Mouse (Mus musculus) forebrain, embryonic 13.5 days (tissue): ENCODE data around the gene Primpol. TPM values are rescaled to one million over a fixed set of nuclear protein-coding genes. Genes with fewer than 3 reads are reported as not detected.

Experiments used
- ATAC-seq: fragments of 200-750 bp; cut with Nextera tagmentation; 2 replicates; pipeline ENCODE4 v1.8.0; 2017
- H3K27ac ChIP-seq: fragments of 300-500 bp; sonication (generic); 2 replicates; pipeline ENCODE4 v1.5.1; 2015; ENCODE audit warnings: inconsistent platforms, mild to moderate bottlenecking, moderate library complexity
- H3K27me3 ChIP-seq: fragments of 300-500 bp; sonication (generic); 2 replicates; pipeline ENCODE4 v1.6.1; 2015; ENCODE audit warnings: mild to moderate bottlenecking, inconsistent platforms
- H3K36me3 ChIP-seq: fragments of 300-500 bp; sonication (generic); 2 replicates; pipeline ENCODE4 v1.6.1; 2015; ENCODE audit warnings: mild to moderate bottlenecking, inconsistent platforms; ENCODE audit not compliant: poor library complexity, severe bottlenecking
- H3K4me1 ChIP-seq: fragments of 300-500 bp; sonication (generic); 2 replicates; pipeline ENCODE4 v1.6.1; 2015; ENCODE audit warnings: inconsistent platforms
- H3K4me2 ChIP-seq: fragments of 300-500 bp; sonication (generic); 2 replicates; pipeline ENCODE4 v1.6.1; 2015; ENCODE audit warnings: inconsistent platforms, mild to moderate bottlenecking, moderate library complexity
- H3K4me3 ChIP-seq: fragments of 300-500 bp; sonication (generic); 2 replicates; pipeline ENCODE4 v1.5.1; 2015; ENCODE audit warnings: mild to moderate bottlenecking, inconsistent platforms
- H3K9ac ChIP-seq: fragments of 300-500 bp; sonication (generic); 2 replicates; pipeline ENCODE4 v1.6.1; 2015; ENCODE audit warnings: mild to moderate bottlenecking, inconsistent platforms
- H3K9me3 ChIP-seq: fragments of 300-500 bp; sonication (generic); replicated peaks from 2 replicates; pipeline ENCODE4 v1.6.1; 2016; ENCODE audit warnings: inconsistent platforms
- WGBS: fragments of 180-500 bp; shearing (Covaris S2); methylation state at CpG from one replicate; pipeline ENCODE4 v1.1.7; 2015; 5-methylcytosine and 5-hydroxymethylcytosine counted together
- polyA plus RNA-seq: library from polyadenylated mRNA; unstranded; fragments of >200 nt; fragmentation: Nextera tagmentation; extraction: Ambion mirVana; gene quantifications from 2 replicates; pipeline ENCODE4 v1.2.1, GENCODE M21; 2015

Gene Primpol
- polyA plus RNA-seq = 8.3 and 10.3 TPM in 2 replicates

DNA sequence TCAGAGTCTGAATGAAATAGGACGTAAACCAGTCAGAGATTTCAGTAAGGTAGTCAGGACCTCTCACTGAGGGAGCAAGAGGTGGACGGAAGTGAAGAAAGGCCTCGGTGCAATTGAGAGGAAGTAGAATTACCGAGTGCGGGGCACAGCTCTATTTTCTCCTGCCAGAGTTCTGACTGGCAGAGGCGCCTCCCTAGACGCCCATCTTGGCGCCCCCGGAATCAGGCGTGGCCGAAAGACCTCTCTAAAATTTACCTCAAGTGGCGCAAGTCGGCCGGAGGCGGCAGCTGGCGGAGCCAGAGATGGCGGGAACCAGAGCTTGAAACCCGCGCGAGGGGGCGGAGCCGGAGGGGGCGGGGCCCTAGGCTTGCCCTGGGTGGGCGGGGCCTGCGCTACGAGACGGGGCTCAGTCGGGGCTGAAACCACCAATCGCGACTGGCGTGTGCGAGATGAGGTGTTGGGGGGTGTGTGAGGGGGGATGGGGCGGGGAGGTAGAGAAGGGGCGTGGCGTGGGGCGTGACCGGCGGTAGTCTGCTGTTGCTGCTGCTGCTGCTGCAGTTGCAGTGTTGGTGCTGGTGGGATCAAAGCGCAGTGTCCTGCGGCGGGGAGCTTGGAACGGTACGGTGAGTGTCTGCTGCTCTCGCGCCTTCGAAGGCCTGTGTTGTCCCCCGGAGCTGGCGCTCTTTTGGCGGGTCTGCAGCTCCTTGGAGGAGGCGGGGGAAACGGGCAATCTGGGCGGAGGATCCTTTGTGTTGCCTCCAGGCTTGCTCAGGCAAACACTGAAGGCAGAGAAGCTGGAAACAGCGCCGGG lies at the start of gene Primpol, which contains the start of gene Casp3:
TSS of gene Primpol (minus strand) at position 334 of the 811 bp plus-strand sequence.
TSS of gene Casp3 (plus strand) at position 413 of the 811 bp plus-strand sequence.
- no peaks in the 10 kb centered on the region for H3K9me3 ChIP-seq
- H3K4me1 ChIP-seq = peaks cover 37% of the 10 kb centered on the region
- under 1% methylated on average over 53 of the region's 54 CpGs for WGBS
- peak within 1 kb of the TSS; percentile 86 for H3K4me3 ChIP-seq
- no peaks in the 10 kb centered on the region for H3K36me3 ChIP-seq
- peak; percentile 98 for ATAC-seq
- peak within 1 kb of the TSS; percentile 92 for H3K4me2 ChIP-seq
- H3K27me3 ChIP-seq = no peaks in the 10 kb centered on the region
- peak within 1 kb of the TSS; percentile 94 for H3K27ac ChIP-seq
- peak within 1 kb of the TSS; percentile 91 for H3K9ac ChIP-seq

DNA sequence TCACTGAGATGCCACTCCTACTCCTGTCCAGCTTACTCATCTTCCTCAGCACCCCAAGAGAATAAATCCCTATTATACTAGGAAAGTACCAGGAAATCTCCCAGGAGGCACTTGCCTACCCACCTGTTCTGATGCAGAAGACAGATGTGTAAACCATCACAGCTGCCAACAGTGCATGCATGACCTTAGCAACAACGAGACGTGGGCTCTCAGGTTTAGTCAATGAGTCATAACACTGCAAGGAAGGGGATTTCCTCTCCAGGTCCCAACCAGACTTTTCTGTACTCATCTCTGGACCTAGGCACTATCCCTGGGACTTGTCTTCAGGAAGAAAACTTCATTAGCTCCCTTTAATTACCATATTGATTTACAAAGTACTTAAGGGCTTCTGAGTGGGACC lies 38.9 kb upstream of the Primpol start:
- 87% methylated on average over 2 of the region's 2 CpGs for WGBS
- ATAC-seq = no peak
- H3K27ac ChIP-seq = no peak overlapping the region
- no peak overlapping the region for H3K9ac ChIP-seq
- H3K4me1 ChIP-seq = no peaks in the 10 kb centered on the region
- H3K36me3 ChIP-seq = no peaks in the 10 kb centered on the region
- no peak overlapping the region for H3K4me3 ChIP-seq
- no peaks in the 10 kb centered on the region for H3K27me3 ChIP-seq
- H3K4me2 ChIP-seq = no peak overlapping the region
- no peaks in the 10 kb centered on the region for H3K9me3 ChIP-seq

DNA sequence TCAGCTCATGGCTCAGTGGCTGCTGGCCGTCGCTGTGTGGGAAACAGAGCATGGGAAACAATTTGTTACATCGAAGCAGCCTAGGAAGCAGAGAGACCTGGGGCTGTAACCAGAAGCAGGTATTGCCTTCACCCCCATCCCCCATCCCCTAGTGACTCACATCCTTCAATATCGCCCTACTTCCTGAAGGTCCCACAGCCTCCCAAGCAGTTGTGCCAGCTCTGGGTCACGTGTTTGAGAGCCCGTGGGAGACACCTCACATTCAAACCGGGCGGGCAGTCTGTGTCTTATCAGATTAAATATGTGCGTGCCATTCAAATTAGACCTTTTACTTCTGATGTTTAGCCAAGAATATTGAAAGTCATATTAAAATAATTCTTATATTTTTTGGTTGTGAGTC lies 34.9 kb upstream of the Primpol start:
- no peak overlapping the region for H3K9ac ChIP-seq
- H3K4me3 ChIP-seq = no peak overlapping the region
- H3K36me3 ChIP-seq = no peaks in the 10 kb centered on the region
- no peak overlapping the region for H3K27ac ChIP-seq
- no peak for ATAC-seq
- H3K9me3 ChIP-seq = no peaks in the 10 kb centered on the region
- WGBS = 81% methylated on average over 9 of the region's 9 CpGs
- H3K4me1 ChIP-seq = no peaks in the 10 kb centered on the region
- H3K4me2 ChIP-seq = no peak overlapping the region
- H3K27me3 ChIP-seq = no peaks in the 10 kb centered on the region

DNA sequence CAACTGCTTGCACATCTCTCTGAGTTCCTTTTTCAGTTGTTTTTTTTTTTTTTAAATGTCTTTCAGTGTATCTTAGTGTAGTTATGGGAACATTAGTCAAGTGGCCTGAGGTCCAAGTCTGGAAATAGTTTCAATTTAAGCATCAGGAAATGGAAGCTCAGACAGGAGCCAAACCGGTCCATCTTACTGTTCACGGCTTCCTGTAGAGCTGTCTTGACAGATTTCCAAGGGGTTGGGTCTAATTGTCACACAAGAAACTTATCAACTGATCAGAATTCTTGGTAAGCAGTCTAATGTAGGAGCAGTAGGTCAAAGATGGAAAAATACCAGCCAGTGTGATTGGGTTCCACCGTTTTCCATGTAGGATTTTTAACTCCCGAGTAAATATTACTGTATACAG lies 31.4 kb upstream of the Primpol start:
- no peak for ATAC-seq
- H3K9me3 ChIP-seq = no peaks in the 10 kb centered on the region
- no peak overlapping the region for H3K4me2 ChIP-seq
- no peaks in the 10 kb centered on the region for H3K27me3 ChIP-seq
- no peak overlapping the region for H3K27ac ChIP-seq
- H3K36me3 ChIP-seq = peaks cover 1% of the 10 kb centered on the region; the same call in 1 of the 2 replicates
- H3K9ac ChIP-seq = no peak overlapping the region
- 94% methylated on average over 4 of the region's 4 CpGs for WGBS
- H3K4me1 ChIP-seq = no peaks in the 10 kb centered on the region
- H3K4me3 ChIP-seq = no peak overlapping the region

DNA sequence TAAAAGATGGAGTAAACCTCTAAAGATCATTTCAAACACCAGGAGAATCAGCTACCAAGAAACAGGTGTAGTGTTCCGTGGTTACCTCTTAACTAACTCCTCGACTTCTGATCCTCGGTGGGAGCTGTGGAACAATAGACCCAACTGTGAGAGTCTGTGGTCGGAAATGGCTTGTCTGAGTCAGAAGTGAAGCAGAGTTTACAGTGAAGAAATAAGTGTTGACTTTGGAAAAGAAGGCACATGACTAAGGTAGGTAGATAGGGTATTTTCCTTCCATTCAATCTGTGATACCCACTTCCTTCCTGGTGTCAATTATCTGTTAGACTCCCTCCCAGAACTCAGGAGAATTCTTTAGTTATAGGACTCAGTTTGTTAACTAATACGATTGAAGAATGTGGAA lies 24.3 kb upstream of the Primpol start:
- no peak overlapping the region for H3K4me2 ChIP-seq
- no peak overlapping the region for H3K9ac ChIP-seq
- H3K27me3 ChIP-seq = no peaks in the 10 kb centered on the region
- WGBS = 91% methylated on average over 5 of the region's 5 CpGs
- no peaks in the 10 kb centered on the region for H3K9me3 ChIP-seq
- no peak for ATAC-seq
- no peak overlapping the region for H3K4me3 ChIP-seq
- H3K4me1 ChIP-seq = peaks cover 8% of the 10 kb centered on the region
- H3K27ac ChIP-seq = no peak overlapping the region
- peaks cover 50% of the 10 kb centered on the region for H3K36me3 ChIP-seq

DNA sequence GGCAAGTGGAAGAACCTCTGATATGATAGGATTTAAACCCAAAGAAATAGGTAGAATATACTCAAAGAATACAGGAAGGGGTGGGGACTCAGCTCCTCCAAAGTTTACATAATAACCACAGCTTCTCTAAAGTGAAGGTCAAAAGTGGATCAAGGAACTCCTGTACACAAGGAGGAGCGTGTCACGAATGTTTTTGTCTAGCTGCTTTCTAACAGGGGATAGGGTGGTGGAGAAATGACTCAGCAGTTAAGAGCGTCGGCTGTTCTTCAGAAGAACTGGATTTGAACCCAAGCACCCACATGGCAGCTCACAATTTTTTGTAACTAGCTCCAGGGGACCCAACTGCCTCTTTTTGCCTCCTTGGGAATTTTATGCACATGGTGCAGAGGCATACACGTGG lies 22.8 kb upstream of the Primpol start:
- H3K36me3 ChIP-seq = peaks cover 65% of the 10 kb centered on the region
- no peak overlapping the region for H3K27ac ChIP-seq
- H3K9ac ChIP-seq = no peak overlapping the region
- ATAC-seq = no peak
- no peaks in the 10 kb centered on the region for H3K27me3 ChIP-seq
- no peak overlapping the region for H3K4me3 ChIP-seq
- peaks cover 8% of the 10 kb centered on the region for H3K4me1 ChIP-seq
- H3K4me2 ChIP-seq = no peak overlapping the region
- whole genome bisulfite sequencing = 87% methylated on average over 5 of the region's 5 CpGs
- H3K9me3 ChIP-seq = no peaks in the 10 kb centered on the region

DNA sequence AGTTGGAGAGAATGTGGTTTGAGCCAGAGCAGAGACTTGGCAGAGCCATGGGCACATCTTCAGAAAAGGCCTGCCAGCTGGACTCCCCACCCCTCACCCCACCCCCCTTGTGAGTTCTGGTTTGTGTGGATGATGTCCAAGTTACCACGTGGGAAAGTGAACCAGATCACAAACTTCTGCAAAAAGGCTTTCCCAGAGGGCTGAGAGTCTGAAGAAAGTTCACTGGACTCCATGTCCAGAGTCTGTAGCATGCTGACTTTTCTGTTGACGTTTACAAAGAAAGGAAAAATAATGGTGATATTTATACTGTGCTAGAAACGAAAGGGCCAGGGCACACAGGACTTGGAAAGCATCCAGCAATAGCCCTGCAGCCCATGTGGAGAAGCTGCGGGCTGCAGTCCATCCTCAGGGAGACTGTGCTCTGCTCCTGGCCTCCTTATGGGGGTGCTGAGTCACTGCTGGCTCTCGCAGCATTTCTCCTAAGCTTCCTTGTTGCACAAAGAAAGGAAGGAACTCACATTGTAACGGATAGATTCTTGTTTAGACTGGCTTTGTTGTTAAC lies 22.1 kb upstream of the Primpol start:
- H3K36me3 ChIP-seq = peaks cover 71% of the 10 kb centered on the region
- no peaks in the 10 kb centered on the region for H3K27me3 ChIP-seq
- peak; percentile 68; the same call in 1 of the 2 replicates for ATAC-seq
- no peak overlapping the region for H3K9ac ChIP-seq
- H3K4me1 ChIP-seq = peaks cover 8% of the 10 kb centered on the region
- H3K4me3 ChIP-seq = no peak overlapping the region
- no peaks in the 10 kb centered on the region for H3K9me3 ChIP-seq
- no peak overlapping the region for H3K27ac ChIP-seq
- 54% methylated on average over 6 of the region's 6 CpGs for WGBS
- no peak overlapping the region for H3K4me2 ChIP-seq

DNA sequence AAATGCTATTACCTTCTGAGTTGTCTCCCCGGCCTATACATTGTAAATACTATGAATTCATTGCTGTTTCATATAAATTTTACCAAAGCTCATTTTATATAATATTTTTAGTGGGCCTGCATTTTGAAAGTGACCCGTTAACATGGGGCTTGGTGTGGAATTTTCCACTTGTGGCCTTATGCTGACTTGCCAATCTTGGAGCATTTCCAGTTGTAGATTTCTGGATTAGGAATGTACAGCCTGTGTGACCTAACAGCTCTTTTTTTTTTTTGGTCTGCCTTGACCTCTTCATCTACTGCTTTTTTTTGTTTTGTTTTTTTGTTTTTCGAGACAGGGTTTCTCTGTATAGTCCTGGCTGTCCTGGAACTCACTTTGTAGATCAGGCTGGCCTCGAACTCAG lies 13.9 kb upstream of the Primpol start:
- Histone ChIP-seq H3K36me3 (peaks cover 60% of the 10 kb centered on the region), H3K4me1 (no peaks in the 10 kb centered on the region), H3K4me2 (no peak overlapping the region), H3K27ac (no peak overlapping the region), H3K27me3 (no peaks in the 10 kb centered on the region), H3K9ac (no peak overlapping the region), H3K4me3 (no peak overlapping the region), H3K9me3 (no peaks in the 10 kb centered on the region)
- WGBS = 91% methylated on average over 4 of the region's 4 CpGs
- ATAC-seq = no peak

DNA sequence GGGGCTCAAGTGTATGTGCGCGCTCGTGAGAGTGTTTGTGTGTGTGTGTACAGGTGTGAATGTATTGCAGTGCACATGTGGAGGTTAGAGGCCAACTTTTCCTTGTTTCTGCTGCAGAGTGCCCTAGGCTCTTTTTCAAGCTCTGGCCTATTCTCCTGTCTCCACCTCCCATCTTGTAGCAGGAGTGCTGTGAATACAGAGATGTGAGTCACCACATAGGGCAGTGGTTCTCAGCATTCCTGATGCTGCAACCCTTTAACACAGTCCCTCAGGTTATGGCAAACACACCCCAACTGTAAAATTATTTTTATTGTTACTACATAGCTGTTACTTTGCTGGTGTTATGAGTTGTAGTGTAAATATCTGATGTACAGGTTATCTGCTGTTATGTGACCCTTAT lies 13.4 kb upstream of the Primpol start:
- Histone ChIP-seq H3K4me2 (no peak overlapping the region), H3K9me3 (no peaks in the 10 kb centered on the region), H3K4me3 (no peak overlapping the region), H3K4me1 (no peaks in the 10 kb centered on the region), H3K36me3 (peaks cover 55% of the 10 kb centered on the region), H3K27me3 (no peaks in the 10 kb centered on the region), H3K27ac (no peak overlapping the region), H3K9ac (no peak overlapping the region)
- ATAC-seq = no peak
- WGBS = 95% methylated on average over 3 of the region's 3 CpGs

DNA sequence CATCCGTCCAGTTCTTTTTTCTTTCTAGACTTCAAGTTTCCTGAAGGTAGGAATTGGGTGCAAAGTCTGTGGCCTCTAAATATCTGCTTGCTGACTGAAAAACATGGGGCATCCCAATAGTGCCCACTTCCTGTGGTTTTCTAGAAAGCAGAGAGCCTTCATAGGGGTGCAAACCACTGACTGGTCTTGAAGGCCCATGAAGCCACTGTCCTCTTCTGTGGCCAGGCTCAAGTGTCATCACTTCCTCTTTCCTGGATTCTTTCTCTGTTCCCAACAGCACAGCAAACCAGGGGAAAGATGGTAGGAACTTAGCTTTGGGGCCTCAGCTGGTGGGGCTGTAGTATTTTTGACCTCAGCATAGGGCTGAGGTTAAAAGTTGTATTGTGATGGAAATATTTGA lies 11.6 kb upstream of the Primpol start:
- H3K9me3 ChIP-seq = no peaks in the 10 kb centered on the region
- no peak overlapping the region for H3K27ac ChIP-seq
- H3K27me3 ChIP-seq = no peaks in the 10 kb centered on the region
- no peak overlapping the region for H3K4me3 ChIP-seq
- ATAC-seq = no peak
- no peak overlapping the region for H3K4me2 ChIP-seq
- no peak overlapping the region for H3K9ac ChIP-seq
- no peaks in the 10 kb centered on the region for H3K4me1 ChIP-seq
- 100% methylated on average over 1 of the region's 1 CpGs for WGBS
- H3K36me3 ChIP-seq = peaks cover 38% of the 10 kb centered on the region

DNA sequence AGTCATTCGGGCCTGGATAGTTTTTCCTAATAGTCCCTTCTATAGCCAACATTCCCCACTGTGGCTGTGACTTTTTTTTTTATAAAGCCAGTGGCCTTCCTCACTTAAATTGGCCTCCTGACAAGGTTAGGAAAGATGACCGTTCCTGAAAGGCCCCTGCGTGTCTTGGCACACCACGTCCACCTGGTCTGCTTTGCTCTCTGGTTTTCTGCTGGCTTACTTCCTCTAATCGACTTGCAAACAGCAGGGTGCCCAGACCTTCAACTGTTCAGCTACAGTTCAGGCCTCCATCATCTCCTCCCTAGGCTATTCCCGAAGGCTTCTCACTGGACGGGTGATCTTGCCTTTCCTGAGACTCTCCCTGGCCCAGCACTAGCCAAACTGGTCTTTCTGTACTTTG lies 10.9 kb upstream of the Primpol start:
- H3K36me3 ChIP-seq = peaks cover 31% of the 10 kb centered on the region
- 0 out of 2 replicates have a peak, but pooled peaks cover 1% of the 10 kb centered on the region for H3K4me1 ChIP-seq
- no peaks in the 10 kb centered on the region for H3K27me3 ChIP-seq
- no peak for ATAC-seq
- H3K4me3 ChIP-seq = no peak overlapping the region
- no peak overlapping the region for H3K9ac ChIP-seq
- no peak overlapping the region for H3K27ac ChIP-seq
- no peaks in the 10 kb centered on the region for H3K9me3 ChIP-seq
- 82% methylated on average over 7 of the region's 7 CpGs for WGBS
- H3K4me2 ChIP-seq = no peak overlapping the region

DNA sequence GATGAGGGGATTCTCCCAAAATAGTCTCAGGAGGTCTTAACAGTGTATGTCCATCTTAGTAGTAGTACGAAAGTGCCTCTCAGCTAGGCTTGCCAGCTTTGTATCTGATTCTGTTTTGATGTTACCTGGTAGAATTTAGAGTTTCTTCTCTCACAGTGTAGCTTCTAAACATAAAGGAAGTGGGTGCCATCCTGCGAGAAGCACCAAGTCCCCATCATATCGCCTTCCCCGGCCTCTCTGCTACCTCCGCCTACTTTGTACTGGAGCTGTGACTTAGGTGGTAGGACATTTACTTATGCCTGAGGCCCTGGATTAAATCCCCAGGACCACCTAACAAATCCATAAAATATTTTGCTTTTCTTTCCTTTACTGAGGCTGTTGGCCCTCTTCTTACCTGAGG lies 9.6 kb upstream of the Primpol start:
- Histone ChIP-seq H3K4me1 (peaks cover 11% of the 10 kb centered on the region; the same call in 1 of the 2 replicates), H3K27ac (no peak overlapping the region), H3K4me3 (no peak overlapping the region), H3K27me3 (no peaks in the 10 kb centered on the region), H3K9me3 (no peaks in the 10 kb centered on the region), H3K9ac (no peak overlapping the region), H3K4me2 (no peak overlapping the region), H3K36me3 (peaks cover 20% of the 10 kb centered on the region)
- ATAC-seq = no peak
- 97% methylated on average over 5 of the region's 5 CpGs for WGBS
